Mouse (Mus musculus): ENCODE results near the gene Ccn2.

Gene Ccn2

DNA sequence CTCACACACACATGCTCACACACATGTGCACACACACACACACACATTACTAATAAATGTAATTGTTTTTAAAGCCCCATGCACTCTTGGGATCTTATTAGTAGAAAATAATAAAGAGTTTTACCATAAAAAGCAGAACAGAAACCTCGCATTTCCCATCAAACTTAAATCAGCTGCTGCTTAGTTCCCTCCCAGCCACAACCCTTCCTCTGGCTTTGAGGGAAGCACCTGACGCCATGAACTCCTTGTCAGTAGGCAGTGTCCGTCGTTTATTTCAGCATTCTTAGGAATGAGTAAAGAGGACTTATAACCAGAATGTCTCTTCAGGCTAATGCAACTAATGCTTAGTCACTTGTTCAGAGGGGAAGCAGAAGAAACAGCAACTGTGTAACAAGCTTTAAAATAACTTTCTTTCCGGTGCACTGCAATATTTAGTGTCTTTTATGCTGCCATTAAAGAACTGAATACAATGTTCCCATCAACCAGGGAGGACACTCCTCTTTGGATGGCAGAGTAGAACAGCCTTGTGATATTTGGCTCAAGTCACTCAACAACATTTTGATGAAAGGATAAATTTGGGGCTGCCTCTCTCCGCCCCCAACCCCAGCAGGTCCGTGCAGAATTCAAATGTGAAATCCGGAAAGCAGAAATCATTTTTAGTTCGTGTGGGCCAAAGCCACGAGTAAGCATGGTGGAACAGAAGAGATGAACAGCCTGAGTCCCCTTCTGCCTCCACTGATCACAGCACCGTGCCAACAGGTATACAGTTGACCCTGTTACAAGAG, 47.7 kb downstream of the Ccn2 start:
- no peak for DNase-seq

DNA sequence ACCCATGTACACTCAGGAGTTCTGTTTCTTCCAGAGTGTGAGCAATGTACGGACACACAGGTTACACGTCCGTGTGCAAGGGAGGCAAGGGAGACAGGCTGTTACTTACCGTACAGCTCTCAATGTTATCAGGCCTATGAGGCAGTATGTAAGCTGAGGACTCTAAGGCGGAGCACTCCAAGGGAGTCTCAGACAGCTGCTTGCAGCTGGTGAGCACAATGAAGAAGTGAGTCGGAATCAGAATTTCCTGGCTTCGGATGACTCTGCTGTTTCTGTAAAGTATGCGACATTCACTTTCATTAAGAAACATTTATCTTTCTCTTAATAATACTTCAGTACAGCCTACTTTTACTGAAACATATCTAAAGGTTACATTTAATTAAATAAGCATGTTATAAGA, 49.9 kb downstream of the Ccn2 start:
- DNase-seq: no peak

All from cerebellum, postnatal 10 days (tissue).